Mouse (Mus musculus) E14TG2a.4 (cell line): ENCODE data around the gene Fam213b.

ENCODE experiments used
- H3K27me3 ChIP-seq: 2 replicates; pipeline ENCODE4 v1.6.1; 2014; ENCODE audit warnings: low read length, control low read depth; ENCODE audit not compliant: insufficient read depth
- H3K36me3 ChIP-seq: 2 replicates; pipeline ENCODE4 v1.6.1; 2014; ENCODE audit warnings: low read length, control low read depth; ENCODE audit not compliant: insufficient read depth
- H3K4me1 ChIP-seq: replicated peaks from 2 replicates; pipeline ENCODE4 v1.6.1; 2014; ENCODE audit warnings: low read depth, low read length, control low read depth
- H3K4me3 ChIP-seq: replicated peaks from 2 replicates; pipeline ENCODE4 v1.5.1; 2014; ENCODE audit warnings: mild to moderate bottlenecking, low read length
- H3K9me3 ChIP-seq: 2 replicates; pipeline ENCODE4 v1.6.1; 2014; ENCODE audit warnings: low read length, control low read depth
- CTCF ChIP-seq: conservative IDR thresholded peaks from 2 replicates; pipeline ENCODE4 v1.5.1; 2014; ENCODE audit warnings: low read length
- NANOG ChIP-seq: IDR thresholded peaks from 2 replicates; pipeline ENCODE4 v1.6.1; 2014; ENCODE audit warnings: borderline replicate concordance, low read length, mixed read lengths
- POU5F1 ChIP-seq: IDR thresholded peaks from 2 replicates; pipeline ENCODE4 v1.6.1; 2014; ENCODE audit warnings: low read length, borderline replicate concordance

The Fam213b gene

DNA sequence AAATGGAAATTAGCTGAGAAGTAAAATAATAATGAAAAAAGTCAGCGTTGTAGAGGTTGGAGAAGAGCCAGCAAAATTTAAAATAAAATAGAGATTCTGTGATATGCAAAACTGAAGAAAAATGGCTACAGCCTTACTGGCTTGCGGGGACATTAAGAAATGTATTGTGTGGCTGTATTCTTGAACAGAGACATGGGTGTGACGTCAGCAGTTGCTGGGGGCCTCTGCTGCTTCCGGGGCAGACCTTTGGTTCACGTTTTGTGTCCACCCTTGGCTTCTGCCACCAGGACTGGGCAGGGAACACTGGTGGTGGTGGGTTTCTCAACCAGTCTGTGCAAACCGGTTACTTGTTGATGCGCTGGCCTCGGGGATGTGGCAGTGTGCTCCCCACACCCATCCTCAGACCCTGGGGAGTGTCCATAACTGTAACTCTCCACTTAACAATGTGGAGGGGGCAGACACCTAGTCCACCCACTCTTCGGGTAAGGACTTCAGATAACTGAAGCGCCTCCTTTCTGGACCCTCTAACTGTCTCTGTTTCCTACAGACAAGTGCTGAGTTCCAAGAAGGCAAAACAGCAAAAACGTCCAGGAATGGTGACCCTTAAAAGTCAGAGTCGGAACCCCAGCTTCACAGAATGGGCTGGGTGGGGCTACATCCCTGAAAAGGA is 44.1 kb downstream of the Fam213b start:
- no peak for TF ChIP-seq NANOG
- TF ChIP-seq POU5F1 = no peak
- TF ChIP-seq CTCF = no peak
- Histone ChIP-seq H3K4me1 (peaks cover 26% of the 10 kb centered on the region), H3K36me3 (no peaks in the 10 kb centered on the region), H3K9me3 (no peaks in the 10 kb centered on the region), H3K4me3 (peak overlapping the region; percentile 79), H3K27me3 (peaks cover 24% of the 10 kb centered on the region)

DNA sequence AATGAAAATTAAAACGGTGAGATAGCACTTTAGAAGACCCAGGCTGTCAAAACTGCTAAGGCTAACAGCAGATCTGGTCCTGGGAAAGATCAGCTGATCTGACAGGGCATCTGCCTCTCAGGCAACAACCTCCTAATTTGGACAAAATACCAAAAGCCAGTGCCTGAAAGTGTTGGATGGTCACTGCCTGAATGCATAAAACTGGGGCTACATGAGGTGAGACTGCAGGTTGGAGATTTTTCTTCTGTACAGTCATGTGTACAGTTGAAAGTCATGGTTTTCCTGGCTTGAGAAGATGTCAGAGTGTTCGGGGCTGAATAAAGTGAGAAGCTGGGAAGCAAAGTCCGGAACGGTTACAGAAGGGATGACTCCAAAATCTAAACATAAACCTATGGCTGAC is 45.1 kb downstream of the Fam213b start:
- TF ChIP-seq POU5F1 = no peak
- TF ChIP-seq NANOG = no peak
- no peak for TF ChIP-seq CTCF
- peaks cover 26% of the 10 kb centered on the region for H3K4me1 ChIP-seq
- no peaks in the 10 kb centered on the region for H3K36me3 ChIP-seq
- no peak overlapping the region for H3K4me3 ChIP-seq
- H3K27me3 ChIP-seq = peaks cover 24% of the 10 kb centered on the region
- no peaks in the 10 kb centered on the region for H3K9me3 ChIP-seq

DNA sequence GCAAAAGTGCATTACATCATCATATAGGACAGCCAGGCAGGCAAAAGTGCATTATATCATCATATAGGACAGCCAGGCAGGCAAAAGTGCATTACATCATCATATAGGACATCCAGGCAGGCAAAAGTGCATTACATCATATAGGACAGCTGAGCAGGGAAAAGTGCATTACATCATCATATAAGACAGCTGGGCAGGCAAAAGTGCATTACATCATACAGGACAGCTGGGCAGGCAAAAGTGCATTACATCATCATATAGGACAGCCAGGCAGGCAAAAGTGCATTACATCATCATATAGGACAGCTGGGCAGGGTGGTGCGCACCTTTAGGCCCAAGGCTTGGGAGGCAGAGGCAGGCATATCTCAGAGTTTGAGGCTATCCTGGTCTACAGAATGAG is 46.2 kb downstream of the Fam213b start:
- Histone ChIP-seq H3K9me3 (no peaks in the 10 kb centered on the region), H3K27me3 (peaks cover 21% of the 10 kb centered on the region), H3K36me3 (no peaks in the 10 kb centered on the region), H3K4me3 (no peak overlapping the region), H3K4me1 (peaks cover 21% of the 10 kb centered on the region)
- no peak for TF ChIP-seq CTCF
